Mouse (Mus musculus): ENCODE measurements at regions not wholly inside any gene's neighbourhood (a gene's known extent, or its start where the extent isn't known, plus 50 kb on each side); places are given as distances from the start of the nearest gene placed in this dataset.
A peak's percentile ranks its signal among the peaks of the same experiment; 100 is the strongest.

DNA sequence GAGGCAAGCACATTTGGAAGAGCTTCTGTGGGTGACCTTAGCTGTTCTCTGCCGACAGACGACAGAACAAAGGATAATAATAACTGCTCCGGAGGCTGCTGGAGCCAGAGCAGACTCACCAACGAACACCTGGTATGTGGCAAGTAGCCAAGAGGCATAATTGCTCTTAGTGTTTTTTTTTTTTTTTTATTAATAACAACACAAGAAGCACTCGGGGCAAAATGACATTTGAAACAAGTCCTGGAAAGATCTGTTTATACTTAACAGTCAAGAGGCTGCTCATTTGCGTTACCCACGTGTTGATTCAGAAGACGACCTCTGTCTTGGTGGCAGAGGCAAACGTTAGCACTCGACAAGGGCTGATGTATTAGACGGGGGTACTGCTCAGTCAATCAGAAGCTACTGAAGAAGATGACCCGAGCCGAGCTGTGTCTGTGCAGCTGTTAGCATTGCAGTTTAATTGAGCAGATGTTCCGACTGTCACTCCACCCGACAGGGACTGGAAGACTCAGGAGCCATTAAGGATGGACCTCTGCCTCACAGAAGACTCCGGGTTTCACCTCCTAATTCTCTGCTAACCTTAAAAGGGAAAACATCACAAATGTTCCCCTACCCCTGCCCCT is 137.8 kb upstream of the Mdm1 start:
- 19% methylated on average over 16 of the region's 16 CpGs for WGBS
- Histone ChIP-seq H3K4me3 (replicated peaks) (no peak overlapping the region), H3K27ac (no peak overlapping the region), H3K9ac (no peak overlapping the region), H3K9me3 (replicated peaks) (no peaks in the 10 kb centered on the region; the same call in 1 of the 2 replicates), H3K4me1 (peaks cover 8% of the 10 kb centered on the region; the same call in 1 of the 2 replicates), H3K4me2 (no peak overlapping the region), H3K36me3 (no peaks in the 10 kb centered on the region), H3K27me3 (no peaks in the 10 kb centered on the region)
- no peak for ATAC-seq (replicated peaks; ENCODE audit: low FRiP score)

DNA sequence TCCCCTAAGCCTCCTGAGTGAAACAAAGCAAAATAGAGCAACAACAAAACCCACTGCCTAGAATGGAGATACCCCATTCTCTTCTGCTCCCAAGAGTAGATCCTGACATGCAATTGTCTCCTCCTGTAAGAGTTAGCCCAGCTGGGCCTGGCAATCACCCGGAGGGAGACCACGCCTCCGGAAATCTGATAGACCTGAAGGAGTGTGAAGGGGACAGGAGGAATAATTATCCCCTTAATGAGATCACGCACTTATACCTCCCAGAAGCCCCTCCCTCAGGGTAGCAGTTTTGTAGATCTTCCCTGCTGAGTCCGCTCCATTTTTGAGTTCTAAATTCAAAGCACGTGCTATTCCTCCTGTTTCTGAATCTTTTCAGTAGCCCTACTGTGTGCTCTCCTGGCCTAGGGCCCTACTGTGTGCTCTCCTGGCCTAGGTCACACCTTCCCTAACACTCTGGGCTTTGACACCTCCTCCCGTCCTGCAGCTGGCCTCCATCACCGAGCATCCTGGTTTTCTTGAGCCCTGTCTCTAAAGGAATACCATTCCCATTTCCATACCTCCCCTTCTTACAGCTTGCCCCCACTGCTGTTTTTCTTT is 137.2 kb upstream of the Mdm1 start:
- no peaks in the 10 kb centered on the region for H3K36me3 ChIP-seq
- 53% methylated on average over 8 of the region's 8 CpGs for WGBS
- no peak overlapping the region for H3K27ac ChIP-seq

DNA sequence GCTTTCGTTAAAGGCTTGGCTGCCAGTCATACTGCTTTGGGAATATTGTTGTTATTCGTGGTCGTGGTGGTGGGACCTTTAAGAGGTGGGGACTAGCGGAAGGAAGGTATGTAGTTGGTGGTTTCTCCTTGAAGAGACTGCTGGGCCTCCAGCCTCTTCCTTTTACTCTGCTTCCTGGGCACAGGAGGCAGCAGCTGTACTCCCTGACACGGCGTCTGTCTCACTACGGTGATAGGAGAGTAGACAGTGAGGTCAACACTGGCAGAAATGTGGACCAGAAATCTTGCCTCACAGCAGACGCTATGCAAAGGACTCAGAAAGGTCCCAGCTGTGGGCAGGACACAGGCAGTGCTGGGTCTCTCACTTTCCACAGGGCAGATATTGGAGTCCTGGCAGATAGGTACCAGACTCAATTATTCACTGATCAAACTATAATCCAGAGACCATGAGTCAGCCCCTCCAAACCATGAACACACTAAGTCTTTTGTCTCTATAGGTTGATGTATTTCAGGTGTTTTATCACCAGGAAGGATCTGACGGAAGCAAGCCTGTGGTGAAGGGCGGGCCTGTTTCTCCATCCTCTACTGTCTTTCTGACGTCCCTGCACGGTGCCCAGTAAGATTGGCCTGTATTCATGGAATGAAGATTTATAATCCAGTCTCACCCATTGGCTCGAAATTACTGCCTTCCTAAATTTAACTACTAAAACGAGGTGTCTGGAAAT is 134.6 kb upstream of the Mdm1 start:
- H3K4me3 ChIP-seq (replicated peaks): no peak overlapping the region
- WGBS: 58% methylated on average over 14 of the region's 14 CpGs
- peaks cover 8% of the 10 kb centered on the region; the same call in 1 of the 2 replicates for H3K4me1 ChIP-seq
- H3K27me3 ChIP-seq: no peaks in the 10 kb centered on the region
- H3K36me3 ChIP-seq: no peaks in the 10 kb centered on the region
- H3K27ac ChIP-seq: no peak overlapping the region
- no peak for ATAC-seq (replicated peaks; ENCODE audit: low FRiP score)
- H3K9ac ChIP-seq: no peak overlapping the region
- H3K4me2 ChIP-seq: no peak overlapping the region
- H3K9me3 ChIP-seq (replicated peaks): peaks cover 8% of the 10 kb centered on the region

More for the DNA sequence above, 137.2 kb upstream of the Mdm1 start:
- no peak overlapping the region for H3K4me3 ChIP-seq (replicated peaks)
- ATAC-seq (replicated peaks; ENCODE audit: low FRiP score): no peak; the same call in 1 of the 2 replicates
- H3K4me2 ChIP-seq: no peak overlapping the region
- no peak overlapping the region for H3K9ac ChIP-seq
- H3K4me1 ChIP-seq: peaks cover 8% of the 10 kb centered on the region; the same call in 1 of the 2 replicates
- peaks cover under 1% of the 10 kb centered on the region for H3K9me3 ChIP-seq (replicated peaks)
- no peaks in the 10 kb centered on the region for H3K27me3 ChIP-seq

DNA sequence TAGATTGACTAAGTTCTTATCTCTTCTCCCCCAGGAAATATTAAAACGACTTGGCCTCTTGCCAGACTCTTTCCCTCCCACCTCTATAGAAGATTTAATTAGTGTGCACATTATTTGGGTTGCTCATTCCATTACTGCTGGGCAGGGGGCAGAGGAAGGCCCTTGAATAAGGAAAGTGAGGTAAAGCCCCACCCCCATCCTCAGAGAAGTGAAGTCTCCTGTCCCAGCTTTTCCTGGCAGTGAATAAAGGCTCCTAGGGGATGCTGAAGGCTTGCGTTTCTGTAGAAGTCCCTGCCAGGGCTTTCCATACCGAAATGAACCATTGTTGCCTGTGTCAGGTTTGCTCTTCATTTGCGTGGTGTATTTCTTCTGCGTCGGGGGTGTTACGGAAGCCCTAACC is 133.8 kb upstream of the Mdm1 start:
- no peak overlapping the region for H3K4me2 ChIP-seq
- no peak overlapping the region for H3K9ac ChIP-seq
- H3K4me3 ChIP-seq (replicated peaks): no peak overlapping the region
- no peaks in the 10 kb centered on the region for H3K36me3 ChIP-seq
- no peaks in the 10 kb centered on the region for H3K27me3 ChIP-seq
- 82% methylated on average over 7 of the region's 7 CpGs for WGBS
- ATAC-seq (replicated peaks; ENCODE audit: low FRiP score): no peak
- peaks cover 8% of the 10 kb centered on the region; the same call in 1 of the 2 replicates for H3K4me1 ChIP-seq
- H3K27ac ChIP-seq: no peak overlapping the region
- peaks cover 8% of the 10 kb centered on the region for H3K9me3 ChIP-seq (replicated peaks)

DNA sequence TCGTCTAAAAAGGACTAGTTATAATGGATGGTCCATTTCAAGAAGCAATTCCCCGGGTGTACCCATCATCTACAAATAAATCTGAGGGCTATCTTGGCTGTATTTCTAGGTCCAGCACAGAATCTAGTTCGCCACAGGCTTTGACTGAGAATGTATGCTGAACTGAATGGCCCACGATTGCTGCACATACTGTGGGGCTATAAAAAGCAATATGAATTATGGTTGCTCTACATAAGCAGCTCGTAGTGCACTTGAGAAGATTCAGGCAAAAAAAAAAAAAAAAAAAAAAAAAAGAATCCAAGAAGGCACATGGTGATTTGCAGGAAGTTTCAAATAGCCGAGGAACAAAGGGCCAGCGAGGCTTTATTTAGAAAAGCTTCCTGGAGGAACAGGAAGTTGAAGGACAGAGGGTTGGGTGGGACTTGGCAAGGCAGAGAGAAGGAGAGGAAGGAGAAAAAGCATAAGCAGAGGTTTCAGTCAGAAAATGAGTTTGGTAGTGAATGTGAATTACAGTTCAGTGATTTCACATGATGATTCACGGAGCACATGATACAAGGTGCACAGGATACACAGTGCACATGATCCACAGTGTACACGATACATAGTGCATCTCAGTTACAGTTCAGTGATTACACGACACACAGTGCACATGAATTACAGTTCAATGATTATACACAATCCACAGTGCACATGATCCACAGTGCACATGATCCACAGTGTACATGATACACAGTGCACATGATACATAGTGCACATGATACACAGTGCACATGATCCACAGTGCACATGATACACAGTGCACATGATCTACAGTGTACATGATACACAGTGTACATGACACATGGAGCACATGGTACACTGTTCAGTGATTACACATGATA is 129.7 kb upstream of the Mdm1 start:
- no peaks in the 10 kb centered on the region for H3K27me3 ChIP-seq
- no peaks in the 10 kb centered on the region; the same call in 1 of the 2 replicates for H3K4me1 ChIP-seq
- no peak overlapping the region for H3K9ac ChIP-seq
- H3K27ac ChIP-seq: peak overlapping the region; percentile 74
- ATAC-seq (replicated peaks; ENCODE audit: low FRiP score): no peak
- WGBS: 63% methylated on average over 10 of the region's 10 CpGs
- no peaks in the 10 kb centered on the region for H3K36me3 ChIP-seq
- H3K4me3 ChIP-seq (replicated peaks): no peak overlapping the region
- H3K9me3 ChIP-seq (replicated peaks): peaks cover 8% of the 10 kb centered on the region
- H3K4me2 ChIP-seq: no peak overlapping the region

DNA sequence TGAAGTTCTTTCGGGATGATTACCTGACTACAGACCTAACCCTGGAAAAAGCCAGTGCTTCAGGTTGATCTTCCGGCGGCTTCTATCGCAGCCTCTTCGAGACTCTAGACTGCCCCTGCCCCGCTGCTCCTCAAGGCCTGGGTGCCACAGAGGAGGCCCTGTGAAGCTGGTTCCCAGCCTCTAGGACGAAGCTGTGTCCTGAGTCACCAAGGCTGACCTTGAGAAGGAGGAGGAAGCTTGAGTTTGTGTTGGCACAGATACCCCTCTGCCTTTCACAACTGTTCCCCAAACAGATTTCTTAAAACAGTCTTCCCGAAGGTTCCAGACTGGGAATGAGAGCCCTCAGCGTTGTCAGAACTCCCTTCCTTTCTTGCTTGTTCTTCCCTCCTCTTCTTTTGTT is 112.8 kb upstream of the Mdm1 start:
- Histone ChIP-seq H3K4me2 (no peak overlapping the region), H3K4me3 (replicated peaks) (no peak overlapping the region), H3K27ac (no peak overlapping the region), H3K4me1 (no peaks in the 10 kb centered on the region), H3K36me3 (no peaks in the 10 kb centered on the region), H3K9me3 (replicated peaks) (no peaks in the 10 kb centered on the region), H3K9ac (no peak overlapping the region), H3K27me3 (no peaks in the 10 kb centered on the region)
- WGBS: 85% methylated on average over 9 of the region's 9 CpGs
- ATAC-seq (replicated peaks; ENCODE audit: low FRiP score): no peak

DNA sequence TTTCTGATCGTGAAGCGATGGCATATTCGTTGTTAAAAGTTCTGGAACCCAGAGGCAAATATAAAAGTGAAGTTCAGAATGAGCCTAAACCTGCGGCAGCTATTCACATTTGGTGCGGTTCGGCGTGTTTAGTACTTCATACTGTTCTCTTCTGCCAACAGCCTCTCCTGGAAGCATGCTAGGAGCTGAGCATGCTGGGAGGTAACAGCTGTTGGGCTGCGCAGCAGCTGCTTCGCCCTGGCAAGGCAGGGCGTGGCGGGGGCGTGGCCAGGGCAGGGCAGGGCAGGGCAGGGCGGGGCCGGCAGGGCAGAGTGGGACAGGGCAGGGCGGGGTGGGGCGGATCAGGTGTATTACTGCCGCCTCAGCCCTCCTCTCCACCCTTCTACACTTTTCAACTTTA is 107.2 kb upstream of the Mdm1 start:
- Histone ChIP-seq H3K4me2 (no peak overlapping the region), H3K9ac (no peak overlapping the region), H3K36me3 (no peaks in the 10 kb centered on the region), H3K4me3 (replicated peaks) (no peak overlapping the region), H3K27me3 (no peaks in the 10 kb centered on the region), H3K9me3 (replicated peaks) (0 out of 2 replicates have a peak, but pooled peaks cover 4% of the 10 kb centered on the region), H3K4me1 (no peaks in the 10 kb centered on the region), H3K27ac (no peak overlapping the region)
- WGBS: 75% methylated on average over 17 of the region's 17 CpGs
- ATAC-seq (replicated peaks; ENCODE audit: low FRiP score): no peak

DNA sequence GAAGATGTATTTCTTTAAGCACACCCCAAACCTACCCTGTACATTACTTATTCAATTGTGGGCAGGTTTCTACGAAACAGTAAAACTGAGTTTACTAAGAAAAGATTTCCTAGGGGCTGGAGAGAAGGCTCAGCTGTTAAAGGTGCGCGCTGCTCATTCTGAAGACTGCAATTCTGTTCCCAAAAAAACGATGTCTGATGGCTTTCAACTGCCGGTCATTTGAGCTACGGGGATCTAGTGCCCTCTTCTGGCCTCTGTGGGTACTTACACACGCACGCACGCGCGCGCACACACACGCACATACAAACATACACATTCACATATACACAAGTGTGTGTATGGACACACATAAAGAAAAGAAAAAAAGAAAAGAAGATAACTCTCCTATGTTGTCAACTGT is 106.6 kb upstream of the Mdm1 start:
- no peak overlapping the region for H3K4me3 ChIP-seq (replicated peaks)
- H3K4me1 ChIP-seq: no peaks in the 10 kb centered on the region
- ATAC-seq (replicated peaks; ENCODE audit: low FRiP score): no peak
- no peak overlapping the region for H3K9ac ChIP-seq
- H3K4me2 ChIP-seq: no peak overlapping the region
- no peaks in the 10 kb centered on the region for H3K27me3 ChIP-seq
- WGBS: 89% methylated on average over 13 of the region's 13 CpGs
- H3K36me3 ChIP-seq: no peaks in the 10 kb centered on the region
- 0 out of 2 replicates have a peak, but pooled peaks cover 4% of the 10 kb centered on the region for H3K9me3 ChIP-seq (replicated peaks)
- no peak overlapping the region for H3K27ac ChIP-seq

DNA sequence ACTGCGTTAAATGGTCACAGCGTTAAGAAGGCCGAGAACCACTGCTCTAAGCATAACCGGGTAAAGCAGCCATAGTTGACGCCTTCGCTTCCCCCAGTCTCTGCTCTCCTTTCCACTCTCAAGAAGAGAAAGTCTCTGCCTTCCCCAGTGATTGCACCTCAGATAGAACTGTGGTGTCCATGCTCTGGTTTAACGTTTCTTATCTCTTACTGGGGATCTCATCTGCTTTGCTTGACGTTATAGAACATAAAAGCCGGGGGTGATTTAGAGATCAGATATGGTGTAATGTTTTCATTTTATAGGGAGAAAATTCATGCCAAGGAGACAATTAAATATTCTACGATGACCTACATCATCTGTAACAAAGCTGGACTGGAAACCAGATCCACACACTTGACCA is 103.1 kb upstream of the Mdm1 start:
- ATAC-seq (replicated peaks; ENCODE audit: low FRiP score): no peak
- Histone ChIP-seq H3K4me1 (no peaks in the 10 kb centered on the region), H3K4me3 (replicated peaks) (no peak overlapping the region), H3K36me3 (no peaks in the 10 kb centered on the region), H3K9ac (no peak overlapping the region), H3K27ac (no peak overlapping the region), H3K27me3 (no peaks in the 10 kb centered on the region), H3K9me3 (replicated peaks) (0 out of 2 replicates have a peak, but pooled peaks cover 4% of the 10 kb centered on the region), H3K4me2 (no peak overlapping the region)
- 88% methylated on average over 10 of the region's 10 CpGs for WGBS

DNA sequence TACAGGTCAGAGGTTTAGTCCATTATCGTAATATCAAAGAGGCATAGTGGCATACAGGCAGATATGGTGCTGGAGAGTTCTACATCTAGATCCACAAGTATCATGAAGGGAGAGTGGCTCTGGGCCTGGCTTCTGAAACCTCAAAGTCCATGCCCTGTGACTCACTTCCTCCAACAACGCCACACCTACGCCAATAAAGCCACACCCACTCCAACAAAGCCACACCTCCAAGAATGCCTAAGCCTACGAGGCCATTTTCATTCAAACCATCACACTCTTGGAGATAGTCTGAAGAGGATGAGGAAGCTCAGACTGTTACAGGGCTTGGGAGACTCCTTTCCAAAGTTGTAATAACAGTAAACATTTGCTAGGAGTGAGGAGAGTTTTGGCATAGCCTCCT is 102.6 kb upstream of the Mdm1 start:
- Histone ChIP-seq H3K27ac (no peak overlapping the region), H3K4me1 (no peaks in the 10 kb centered on the region), H3K9me3 (replicated peaks) (0 out of 2 replicates have a peak, but pooled peaks cover 4% of the 10 kb centered on the region), H3K36me3 (no peaks in the 10 kb centered on the region), H3K4me3 (replicated peaks) (no peak overlapping the region), H3K27me3 (no peaks in the 10 kb centered on the region), H3K9ac (no peak overlapping the region), H3K4me2 (no peak overlapping the region)
- WGBS: 85% methylated on average over 4 of the region's 4 CpGs
- no peak for ATAC-seq (replicated peaks; ENCODE audit: low FRiP score)

DNA sequence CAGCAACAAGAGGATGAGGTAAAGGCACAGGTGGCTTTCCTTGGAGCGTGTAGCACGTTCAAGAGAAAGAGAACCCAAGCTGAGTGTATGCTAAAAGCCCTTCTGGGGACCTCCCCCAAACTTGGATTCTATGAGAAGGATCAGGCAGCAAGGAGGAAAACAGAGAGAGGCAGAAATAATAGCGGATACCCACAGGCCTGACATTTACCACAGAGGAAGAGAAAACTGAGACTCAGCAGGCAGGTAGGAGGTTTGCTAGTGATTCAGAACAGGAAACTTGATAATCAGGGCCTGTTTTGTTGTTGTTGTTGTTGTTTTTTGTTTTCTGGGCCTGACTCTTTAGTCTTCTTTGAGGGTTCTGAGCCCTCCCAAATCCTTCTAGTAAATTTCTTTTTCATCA is 100.5 kb upstream of the Mdm1 start:
- no peak overlapping the region for H3K9ac ChIP-seq
- H3K36me3 ChIP-seq: no peaks in the 10 kb centered on the region
- WGBS: 90% methylated on average over 3 of the region's 3 CpGs

More for the DNA sequence above, 100.5 kb upstream of the Mdm1 start:
- no peak overlapping the region for H3K27ac ChIP-seq
- H3K4me3 ChIP-seq (replicated peaks): no peak overlapping the region
- H3K9me3 ChIP-seq (replicated peaks): no peaks in the 10 kb centered on the region
- ATAC-seq (replicated peaks; ENCODE audit: low FRiP score): no peak
- no peak overlapping the region for H3K4me2 ChIP-seq
- no peaks in the 10 kb centered on the region for H3K27me3 ChIP-seq
- H3K4me1 ChIP-seq: no peaks in the 10 kb centered on the region
